Mouse (Mus musculus) heart, postnatal 0 days (tissue): ENCODE data around the gene Npr1.

Source experiments
- CTCF ChIP-seq: IDR thresholded peaks from 2 replicates; pipeline ENCODE4 v1.5.1; 2016; ENCODE audit warnings: antibody characterized with exemption, control low read depth, low read depth
- EP300 ChIP-seq: IDR thresholded peaks from 2 replicates; pipeline ENCODE4 v1.6.1; 2016; ENCODE audit warnings: antibody characterized with exemption, low read depth

- TF ChIP-seq CTCF (no peak), EP300 (no peak)
Measured at GRCm38 (mm10) chr3:90493831-90494540, 28.3 kb upstream of the Npr1 start.
